Mouse (Mus musculus): ENCODE results near the gene Ap3m1. TPM values are rescaled to one million over a fixed set of nuclear protein-coding genes. Genes with fewer than 3 reads are reported as not detected.
A peak's percentile ranks its signal among the peaks of the same experiment; 100 is the strongest.

Ap3m1 gene
- polyA plus RNA-seq, 1 experiment from 2014 or later, result 43.4 TPM

DNA sequence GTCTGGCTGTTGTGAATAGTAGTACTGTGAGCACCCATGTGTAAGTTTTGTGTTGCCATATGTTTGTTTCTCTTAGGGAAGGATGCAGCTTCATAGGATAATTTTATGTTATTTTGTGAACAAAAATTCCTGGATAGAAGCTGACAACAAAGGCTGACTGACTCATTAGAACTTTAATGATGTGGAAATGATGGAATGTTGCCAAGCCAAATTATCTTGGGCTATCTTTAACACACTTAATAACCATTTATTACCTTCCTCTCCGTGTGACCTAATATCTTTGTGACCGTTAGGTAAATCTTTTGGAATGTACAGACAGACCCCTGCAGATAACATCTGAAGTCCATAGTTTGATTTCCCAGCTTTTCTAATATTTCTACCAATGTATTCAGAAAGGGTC lies 33.8 kb upstream of the Ap3m1 start:
- Histone ChIP-seq H3K4me3 (no peak overlapping the region), H3K36me3 (no peaks in the 10 kb centered on the region), H3K4me1 (peaks cover 83% of the 10 kb centered on the region), H3K9me3 (replicated peaks) (no peaks in the 10 kb centered on the region), H3K9ac (no peak overlapping the region), H3K27me3 (replicated peaks) (no peaks in the 10 kb centered on the region), H3K27ac (no peak overlapping the region), H3K4me2 (no peak overlapping the region)
- WGBS (ENCODE audit: insufficient replicate concordance), result 60% methylated on average over 2 of the region's 2 CpGs
- no peak for ATAC-seq

DNA sequence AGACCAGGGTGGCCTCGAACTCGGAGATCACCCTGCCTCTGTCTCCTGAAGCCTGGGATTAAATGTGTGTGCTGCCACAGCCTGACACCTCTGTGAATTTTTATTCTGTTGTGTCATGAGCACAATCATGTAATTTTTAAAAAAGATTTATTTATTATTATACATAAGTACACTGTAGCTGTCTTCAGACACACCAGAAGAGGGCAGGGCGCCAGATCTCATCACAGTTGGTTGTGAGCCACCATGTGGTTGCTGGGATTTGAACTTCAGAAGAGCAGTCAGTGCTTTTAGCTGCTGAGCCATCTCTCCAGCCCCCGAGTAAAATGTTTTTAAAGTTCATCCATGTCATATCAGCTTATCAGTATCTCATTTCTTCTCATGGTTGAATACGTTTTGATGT lies 33.4 kb upstream of the Ap3m1 start:
- Histone ChIP-seq H3K9ac (no peak overlapping the region), H3K4me1 (peaks cover 87% of the 10 kb centered on the region), H3K9me3 (replicated peaks) (no peaks in the 10 kb centered on the region), H3K4me2 (no peak overlapping the region), H3K36me3 (no peaks in the 10 kb centered on the region), H3K4me3 (no peak overlapping the region), H3K27me3 (replicated peaks) (no peaks in the 10 kb centered on the region), H3K27ac (no peak overlapping the region)
- WGBS (ENCODE audit: insufficient replicate concordance), result 66% methylated on average over 5 of the region's 5 CpGs
- no peak for ATAC-seq

DNA sequence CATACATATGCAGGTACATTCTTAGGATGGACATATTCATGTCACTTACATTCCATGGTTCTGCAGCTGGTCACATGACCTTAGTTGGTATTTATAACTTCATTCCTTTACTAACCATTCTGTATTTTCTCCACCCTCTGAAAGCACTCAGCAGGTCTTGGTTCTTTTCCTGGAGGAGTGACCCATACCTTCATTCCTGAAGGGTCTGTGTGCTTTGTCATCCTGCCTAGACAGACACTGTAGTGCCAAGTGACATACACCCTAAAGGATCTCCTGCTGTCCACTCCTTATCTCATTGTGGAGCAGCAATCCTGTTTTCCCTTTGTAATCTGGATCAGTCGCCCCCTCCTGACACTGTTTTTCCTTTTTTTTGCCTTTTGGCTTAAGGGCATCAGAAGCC lies 30.5 kb upstream of the Ap3m1 start:
- H3K9me3 ChIP-seq (replicated peaks), result no peaks in the 10 kb centered on the region
- H3K27ac ChIP-seq, result no peak overlapping the region
- peaks cover 77% of the 10 kb centered on the region for H3K4me1 ChIP-seq
- ATAC-seq, result no peak
- H3K27me3 ChIP-seq (replicated peaks), result no peaks in the 10 kb centered on the region
- no peaks in the 10 kb centered on the region for H3K36me3 ChIP-seq
- no peak overlapping the region for H3K9ac ChIP-seq
- H3K4me3 ChIP-seq, result no peak overlapping the region
- WGBS (ENCODE audit: insufficient replicate concordance), result 41% methylated on average over 1 of the region's 1 CpGs
- H3K4me2 ChIP-seq, result no peak overlapping the region

DNA sequence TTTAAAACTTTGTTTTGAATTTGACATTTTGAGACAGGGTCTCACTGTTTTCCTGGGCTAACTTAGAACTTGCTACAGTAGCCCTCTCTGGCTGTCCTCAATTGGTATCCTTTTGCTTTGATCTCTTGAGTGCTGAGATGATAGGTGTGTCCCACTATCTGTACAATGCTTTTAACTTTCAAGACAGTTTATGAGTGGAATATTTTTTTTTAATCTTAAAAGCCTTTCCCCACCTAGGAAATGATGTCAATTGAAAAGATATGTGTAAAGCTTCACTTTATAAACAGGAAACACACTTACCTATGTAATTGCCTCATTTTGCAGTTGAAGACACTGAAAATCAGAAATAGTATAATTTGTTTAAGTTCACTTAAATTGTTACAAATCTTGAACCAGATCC lies 26.2 kb upstream of the Ap3m1 start:
- Histone ChIP-seq H3K9ac (no peak overlapping the region), H3K36me3 (no peaks in the 10 kb centered on the region), H3K4me2 (peak overlapping the region; percentile 74), H3K27me3 (replicated peaks) (no peaks in the 10 kb centered on the region), H3K27ac (peak overlapping the region; percentile 49; the same call in 1 of the 2 replicates), H3K4me1 (peaks cover 76% of the 10 kb centered on the region), H3K9me3 (replicated peaks) (no peaks in the 10 kb centered on the region), H3K4me3 (no peak overlapping the region)
- no peak for ATAC-seq

DNA sequence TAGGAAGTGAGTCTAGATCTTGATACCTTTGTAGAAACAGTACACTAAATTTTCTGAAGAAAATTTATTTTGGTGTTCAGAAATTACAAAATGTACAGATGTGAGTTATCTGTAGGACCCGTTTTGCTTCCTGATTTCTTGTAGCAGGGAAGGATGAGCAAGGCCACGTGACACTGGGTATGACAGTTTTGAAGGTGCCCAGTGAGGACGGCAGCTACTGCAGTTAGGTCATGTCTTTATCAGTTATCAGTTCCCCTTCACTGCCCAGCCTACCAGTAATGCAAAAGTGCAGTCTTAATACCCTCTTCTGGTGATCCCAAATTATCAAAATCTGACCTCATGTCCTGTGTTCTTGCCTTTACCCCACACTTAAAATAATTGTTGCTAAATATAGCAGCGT lies 25.6 kb upstream of the Ap3m1 start:
- Histone ChIP-seq H3K9me3 (replicated peaks) (no peaks in the 10 kb centered on the region), H3K4me3 (peak overlapping the region; percentile 6; the same call in 1 of the 2 replicates), H3K36me3 (no peaks in the 10 kb centered on the region), H3K9ac (0 out of 2 replicates have a peak overlapping the region, but pooled peaks have one; percentile 29), H3K4me2 (peak overlapping the region; percentile 74), H3K27ac (0 out of 2 replicates have a peak overlapping the region, but pooled peaks have one; percentile 49), H3K4me1 (peaks cover 75% of the 10 kb centered on the region), H3K27me3 (replicated peaks) (no peaks in the 10 kb centered on the region)
- WGBS (ENCODE audit: insufficient replicate concordance), result 14% methylated on average over 4 of the region's 4 CpGs
- ATAC-seq, result no peak

DNA sequence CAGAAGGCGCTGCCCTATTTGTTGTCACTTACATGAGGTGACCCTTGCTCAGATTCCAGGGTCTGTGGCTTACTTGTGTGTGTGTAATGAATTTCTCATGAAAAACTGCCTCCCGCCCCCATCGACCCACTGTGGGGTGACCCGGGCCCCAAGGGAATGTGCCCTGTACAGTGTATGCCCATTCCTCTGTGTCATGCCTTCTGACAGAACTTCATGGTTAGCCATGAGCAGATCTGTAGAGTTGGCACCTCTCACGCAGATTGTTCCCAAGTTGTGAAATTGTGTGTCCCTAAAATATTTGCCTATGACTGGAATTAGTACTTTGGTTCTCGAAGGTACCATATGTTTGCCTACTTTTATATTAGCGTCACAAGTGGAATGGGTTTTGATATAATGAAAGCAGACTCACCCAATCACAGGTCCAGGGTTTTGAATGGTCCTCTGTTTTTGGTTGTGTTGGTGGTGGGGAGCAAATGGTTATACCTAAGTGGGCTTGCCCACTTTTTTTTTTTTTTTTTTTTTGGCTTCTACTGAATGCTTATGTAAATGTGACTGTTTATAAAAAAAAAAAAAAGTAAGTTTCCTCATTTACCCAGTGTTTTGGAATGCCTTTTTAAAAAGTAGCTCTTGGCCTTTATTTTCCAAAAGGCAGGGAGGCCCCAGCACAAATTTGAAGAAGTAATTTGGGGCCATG lies 24.3 kb upstream of the Ap3m1 start:
- no peaks in the 10 kb centered on the region for H3K36me3 ChIP-seq
- peaks cover 72% of the 10 kb centered on the region for H3K4me1 ChIP-seq
- ATAC-seq, result peak; percentile 21; the same call in 1 of the 2 replicates
- WGBS (ENCODE audit: insufficient replicate concordance), result 24% methylated on average over 7 of the region's 7 CpGs
- peak overlapping the region; percentile 89 for H3K27ac ChIP-seq
- H3K4me3 ChIP-seq, result peak overlapping the region; percentile 71
- H3K4me2 ChIP-seq, result peak overlapping the region; percentile 74
- H3K9me3 ChIP-seq (replicated peaks), result no peaks in the 10 kb centered on the region
- peak overlapping the region; percentile 77 for H3K9ac ChIP-seq
- H3K27me3 ChIP-seq (replicated peaks), result no peaks in the 10 kb centered on the region

DNA sequence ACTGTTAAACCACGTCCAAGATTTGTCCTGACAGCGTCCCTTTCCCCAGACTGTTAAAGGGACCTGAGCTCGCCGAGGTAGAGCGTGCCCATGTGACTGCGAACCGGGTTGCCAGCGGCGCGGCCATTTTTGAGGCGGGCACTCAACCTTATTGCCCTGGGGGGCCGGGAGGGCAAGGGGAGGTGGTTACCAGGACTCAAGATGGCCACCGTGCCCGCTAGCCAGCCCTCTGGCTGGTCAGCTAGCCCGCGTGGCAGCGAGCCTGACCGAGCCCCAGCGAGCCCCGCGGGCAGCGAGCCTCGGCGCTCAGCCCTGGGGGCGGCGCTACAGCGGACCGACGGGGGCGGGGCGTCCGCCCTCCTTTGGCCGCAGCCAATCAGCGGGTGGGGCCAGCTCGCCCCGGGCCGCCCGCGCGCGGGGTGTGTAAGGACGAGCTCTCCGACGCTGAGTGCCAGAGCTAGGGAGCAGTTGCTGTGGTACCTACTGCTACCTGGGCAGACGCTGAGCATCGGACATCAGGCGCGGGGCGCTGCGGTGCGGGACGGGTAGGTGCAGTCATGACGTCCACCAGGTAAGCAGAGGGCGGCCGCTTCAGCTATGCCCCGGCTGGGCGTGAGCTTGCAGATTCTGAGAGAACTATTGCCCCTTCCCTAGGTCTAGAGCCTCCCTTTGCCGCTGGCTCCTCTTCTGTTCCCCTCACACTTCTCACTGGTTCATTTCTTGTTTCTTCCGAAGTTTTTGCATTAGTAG lies 23.6 kb upstream of the Ap3m1 start:
- peaks cover 69% of the 10 kb centered on the region for H3K4me1 ChIP-seq

DNA sequence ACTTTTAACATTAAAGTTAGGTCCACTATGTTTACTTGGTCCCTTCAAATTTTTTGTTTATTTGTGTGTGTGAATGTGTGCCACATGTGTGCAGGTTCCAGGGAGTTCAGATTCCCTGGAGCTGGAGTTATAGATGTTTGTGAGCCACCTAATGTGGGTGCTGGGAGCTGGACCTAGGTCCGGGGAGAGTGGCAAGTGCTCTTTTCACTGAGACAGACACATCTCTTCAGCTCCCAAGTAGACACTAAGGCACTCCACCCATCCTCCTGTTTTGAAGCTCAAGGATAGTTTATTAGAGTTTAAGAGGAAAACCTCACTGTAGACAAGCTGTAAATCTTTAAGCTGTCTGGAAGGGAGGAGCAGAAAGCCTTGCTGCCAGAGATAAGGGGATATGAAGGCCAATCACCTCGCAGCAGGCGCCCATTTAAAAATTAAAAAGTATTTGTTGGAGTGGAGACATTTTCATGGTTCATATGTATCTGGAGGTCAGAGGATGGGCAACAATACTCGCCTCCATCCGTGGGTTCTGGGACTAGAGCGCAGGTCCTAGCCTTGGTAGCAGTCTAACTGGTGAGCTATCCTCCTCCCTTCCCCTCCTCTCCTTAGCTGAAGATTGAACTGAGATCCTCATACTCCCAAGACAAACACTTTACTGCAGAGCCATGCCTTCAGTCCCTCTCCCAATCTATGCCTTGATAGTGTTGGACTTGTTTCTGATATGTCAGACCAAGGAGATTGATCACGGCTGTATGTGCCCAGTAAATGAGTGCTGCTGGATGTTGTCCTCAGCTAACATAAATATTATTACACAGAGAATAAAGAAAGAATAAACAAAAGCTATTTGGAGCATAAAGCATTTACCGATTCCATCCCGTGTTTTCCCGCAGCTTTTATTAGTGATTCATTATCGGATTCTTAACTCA lies 22.4 kb upstream of the Ap3m1 start:
- H3K36me3 ChIP-seq, result no peaks in the 10 kb centered on the region; the same call in 1 of the 2 replicates
- no peaks in the 10 kb centered on the region for H3K27me3 ChIP-seq (replicated peaks)
- peak; percentile 26 for ATAC-seq
- peak overlapping the region; percentile 89 for H3K27ac ChIP-seq
- peaks cover 73% of the 10 kb centered on the region for H3K4me1 ChIP-seq
- H3K9me3 ChIP-seq (replicated peaks), result no peaks in the 10 kb centered on the region
- WGBS (ENCODE audit: insufficient replicate concordance), result 24% methylated on average over 11 of the region's 11 CpGs
- H3K4me2 ChIP-seq, result peak overlapping the region; percentile 74
- H3K4me3 ChIP-seq, result peak overlapping the region; percentile 71
- peak overlapping the region; percentile 77 for H3K9ac ChIP-seq

More for the DNA sequence above, 23.6 kb upstream of the Ap3m1 start:
- no peaks in the 10 kb centered on the region for H3K9me3 ChIP-seq (replicated peaks)
- ATAC-seq, result peak; percentile 94
- under 1% methylated on average over 58 of the region's 59 CpGs for WGBS (ENCODE audit: insufficient replicate concordance)
- peak overlapping the region; percentile 71 for H3K4me3 ChIP-seq
- H3K36me3 ChIP-seq, result no peaks in the 10 kb centered on the region
- H3K27ac ChIP-seq, result peak overlapping the region; percentile 89
- peak overlapping the region; percentile 74 for H3K4me2 ChIP-seq
- no peaks in the 10 kb centered on the region for H3K27me3 ChIP-seq (replicated peaks)
- H3K9ac ChIP-seq, result peak overlapping the region; percentile 77

DNA sequence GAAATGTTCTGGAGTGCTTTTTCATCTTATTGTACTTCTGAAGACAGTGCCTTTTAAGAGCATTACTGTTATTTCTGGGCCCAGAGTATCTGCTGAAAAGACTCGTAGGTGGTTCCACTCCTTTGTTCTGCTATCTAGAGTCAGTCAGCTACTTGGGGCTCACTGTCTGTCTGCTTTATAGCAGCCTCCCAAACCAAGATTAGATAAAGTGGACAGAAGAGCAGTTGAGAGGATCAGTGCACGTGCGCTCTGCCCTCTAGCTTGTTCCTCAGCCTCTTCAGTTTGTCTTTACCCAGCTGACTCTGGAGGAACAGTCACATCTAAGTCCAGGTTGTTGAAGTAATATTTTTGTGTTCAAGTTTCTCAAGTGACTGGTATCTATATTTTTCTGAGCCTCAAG lies 21.7 kb upstream of the Ap3m1 start:
- 9% methylated on average over 3 of the region's 3 CpGs for WGBS (ENCODE audit: insufficient replicate concordance)

DNA sequence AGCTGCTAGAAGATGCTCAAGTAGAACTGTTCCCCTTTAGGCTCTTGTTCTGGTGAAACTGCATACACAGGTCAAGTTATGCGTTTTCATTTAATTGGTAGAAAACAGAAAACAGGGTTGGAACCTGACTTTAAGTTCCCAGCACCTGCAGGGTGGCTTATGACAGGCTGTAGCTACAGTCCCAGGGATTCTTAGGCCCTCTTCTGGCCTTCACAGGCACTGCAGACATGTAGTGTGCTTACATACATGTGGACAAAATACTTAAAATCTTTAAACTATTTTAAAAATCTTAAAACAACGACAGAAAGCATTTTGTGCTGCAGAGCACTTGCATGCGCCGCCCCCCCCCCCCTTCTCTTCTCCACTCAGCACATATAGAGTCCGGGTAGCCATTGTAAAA lies 17.3 kb upstream of the Ap3m1 start:
- H3K9ac ChIP-seq, result no peak overlapping the region
- no peak overlapping the region for H3K4me3 ChIP-seq
- 80% methylated on average over 5 of the region's 5 CpGs for WGBS (ENCODE audit: insufficient replicate concordance)
- no peaks in the 10 kb centered on the region for H3K9me3 ChIP-seq (replicated peaks)
- no peak overlapping the region for H3K4me2 ChIP-seq
- no peak for ATAC-seq
- H3K27me3 ChIP-seq (replicated peaks), result no peaks in the 10 kb centered on the region
- H3K27ac ChIP-seq, result peak overlapping the region; percentile 22; the same call in 1 of the 2 replicates
- H3K36me3 ChIP-seq, result peaks cover 5% of the 10 kb centered on the region; the same call in 1 of the 2 replicates
- H3K4me1 ChIP-seq, result peaks cover 60% of the 10 kb centered on the region

More for the DNA sequence above, 21.7 kb upstream of the Ap3m1 start:
- Histone ChIP-seq H3K27ac (peak overlapping the region; percentile 89), H3K4me3 (peak overlapping the region; percentile 71; the same call in 1 of the 2 replicates), H3K27me3 (replicated peaks) (no peaks in the 10 kb centered on the region), H3K9me3 (replicated peaks) (no peaks in the 10 kb centered on the region), H3K4me1 (peaks cover 75% of the 10 kb centered on the region), H3K4me2 (peak overlapping the region; percentile 74), H3K36me3 (no peaks in the 10 kb centered on the region; the same call in 1 of the 2 replicates), H3K9ac (0 out of 2 replicates have a peak overlapping the region, but pooled peaks have one; percentile 14)
- peak; percentile 59 for ATAC-seq

DNA sequence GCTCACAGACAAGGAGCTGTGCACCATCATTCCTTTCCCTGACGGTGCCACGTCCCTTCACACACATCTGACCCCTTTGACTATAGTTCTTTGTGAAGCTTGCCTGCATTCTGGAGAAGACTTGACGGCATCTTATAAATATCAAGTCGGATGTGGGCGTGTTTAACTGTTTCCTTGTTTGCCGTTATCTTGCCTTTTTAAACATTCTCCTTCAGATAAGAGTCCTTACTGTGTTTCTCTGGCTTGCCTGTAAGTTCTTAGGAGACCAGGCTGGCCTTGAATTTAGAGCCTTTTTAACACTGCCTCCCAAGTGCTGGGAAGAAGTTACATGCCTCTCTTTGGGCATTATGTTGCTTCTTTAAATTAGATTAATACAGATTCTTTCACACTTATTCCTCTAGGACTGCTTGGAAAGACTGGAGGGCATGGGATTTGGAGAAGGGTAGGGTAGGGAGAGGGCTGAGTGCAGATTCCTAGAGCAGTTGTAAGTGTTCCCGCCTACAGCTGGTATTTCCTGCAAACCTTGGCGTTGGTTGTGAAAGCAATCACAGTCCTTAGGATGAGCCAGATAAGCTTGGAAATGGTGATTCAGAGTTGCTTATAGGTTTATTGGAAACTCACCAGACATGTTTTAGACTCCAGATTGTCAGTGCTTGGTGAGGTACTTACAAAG lies 13.3 kb upstream of the Ap3m1 start:
- H3K9ac ChIP-seq, result 0 out of 2 replicates have a peak overlapping the region, but pooled peaks have one; percentile 7
- H3K9me3 ChIP-seq (replicated peaks), result no peaks in the 10 kb centered on the region
- H3K27me3 ChIP-seq (replicated peaks), result no peaks in the 10 kb centered on the region
- H3K36me3 ChIP-seq, result peaks cover 5% of the 10 kb centered on the region; the same call in 1 of the 2 replicates
- H3K27ac ChIP-seq, result no peak overlapping the region; the same call in 1 of the 2 replicates
- H3K4me3 ChIP-seq, result no peak overlapping the region
- ATAC-seq, result peak; percentile 49; the same call in 1 of the 2 replicates
- peaks cover 67% of the 10 kb centered on the region for H3K4me1 ChIP-seq
- 26% methylated on average over 8 of the region's 8 CpGs for WGBS (ENCODE audit: insufficient replicate concordance)
- H3K4me2 ChIP-seq, result peak overlapping the region; percentile 33; the same call in 1 of the 2 replicates

Measured in liver, embryonic 12.5 days (tissue).